Mouse (Mus musculus) spleen, adult 2 months (tissue): ENCODE data around the gene Nenf.

ENCODE experiments used
- CTCF ChIP-seq: fragments of 200-500 bp; IDR thresholded peaks from 2 replicates; pipeline ENCODE4 v1.5.1; 2011; ENCODE audit warnings: mild to moderate bottlenecking, inconsistent platforms; ENCODE audit not compliant: insufficient read depth, insufficient read length, insufficient replicate concordance; ENCODE audit errors: extremely low read depth
- POLR2A ChIP-seq: fragments of 200-500 bp; IDR thresholded peaks from 2 replicates; pipeline ENCODE4 v1.6.1; 2011; ENCODE audit warnings: low read depth, low read length, inconsistent platforms

DNA sequence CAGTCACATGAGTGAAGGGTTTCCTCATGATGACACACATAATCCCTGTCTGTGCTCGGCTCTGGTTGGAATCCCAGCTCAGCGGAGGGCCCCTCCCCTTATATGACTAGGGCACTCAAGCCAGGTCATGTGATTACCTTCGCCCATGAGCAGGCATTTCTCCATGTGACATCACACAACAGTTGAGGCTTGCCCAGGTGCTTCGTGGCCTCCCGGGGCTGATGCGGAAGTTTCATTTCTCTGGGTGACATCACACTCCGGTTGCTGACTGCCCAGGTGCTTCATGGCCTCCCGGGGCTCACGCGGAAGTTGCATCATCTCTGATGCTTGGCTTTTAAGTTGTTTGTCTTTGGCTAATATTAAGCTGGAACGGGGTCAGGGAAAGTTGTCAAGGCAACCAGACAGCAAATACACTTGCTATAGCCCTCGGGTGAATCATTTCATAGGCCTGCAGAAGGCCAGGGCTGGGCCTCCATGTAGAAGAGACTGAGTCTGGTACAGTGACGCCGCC lies 40.4 kb downstream of the Nenf start:
- TF ChIP-seq CTCF (no peak), POLR2A (no peak)
